Mouse (Mus musculus): ENCODE measurements at regions not wholly inside any gene's neighbourhood (a gene's known extent, or its start where the extent isn't known, plus 50 kb on each side); places are given as distances from the start of the nearest gene placed in this dataset.

GRCm38 (mm10) chr3:143034588-143034987, 152.8 kb upstream of the Pkn2 start:
- Histone ChIP-seq H3K27me3 (ENCODE audit: control insufficient read depth, insufficient read depth, low read length) (no peaks in the 10 kb centered on the region), H3K4me1 (ENCODE audit: control insufficient read depth in 2 of 2, insufficient read depth in 2 of 2, low read length in 2 of 2) (no peaks in the 10 kb centered on the region), H3K4me2 (ENCODE audit: low read length) (no peak overlapping the region), H3K27ac (replicated peaks in 1 of 2; ENCODE audit: control insufficient read depth in 1 of 2, insufficient read depth in 1 of 2, low read depth in 2 of 2, low read length in 2 of 2) (no peak overlapping the region), H3K9me3 (ENCODE audit: control insufficient read depth, low read length) (no peaks in the 10 kb centered on the region), H3K9ac (ENCODE audit: low read length) (no peak overlapping the region), H3K36me3 (ENCODE audit: control insufficient read depth, insufficient read depth, low read length) (no peaks in the 10 kb centered on the region), H3K4me3 (ENCODE audit: control insufficient read depth in 1 of 2, insufficient read depth in 1 of 2, low read depth in 1 of 2, low read length in 2 of 2) (no peak overlapping the region)
- no peak for ATAC-seq (ENCODE audit: insufficient number of reproducible peaks, insufficient read depth, low FRiP score, low read depth)
- 85% methylated on average over 9 of the region's 9 CpGs for WGBS

- H3K9me3 ChIP-seq (ENCODE audit: control insufficient read depth, low read length) = no peaks in the 10 kb centered on the region
- no peak overlapping the region for H3K27ac ChIP-seq (replicated peaks in 1 of 2; ENCODE audit: control insufficient read depth in 1 of 2, insufficient read depth in 1 of 2, low read depth in 2 of 2, low read length in 2 of 2)
- H3K27me3 ChIP-seq (ENCODE audit: control insufficient read depth, insufficient read depth, low read length) = no peaks in the 10 kb centered on the region
- no peak overlapping the region for H3K9ac ChIP-seq (ENCODE audit: low read length)
- no peaks in the 10 kb centered on the region for H3K36me3 ChIP-seq (ENCODE audit: control insufficient read depth, insufficient read depth, low read length)
- no peak for ATAC-seq (ENCODE audit: insufficient number of reproducible peaks, insufficient read depth, low FRiP score, low read depth)
- H3K4me1 ChIP-seq (ENCODE audit: control insufficient read depth in 2 of 2, insufficient read depth in 2 of 2, low read length in 2 of 2) = no peaks in the 10 kb centered on the region; a peak in 1 of 4 replicates
- 69% methylated on average over 4 of the region's 4 CpGs for WGBS
- no peak overlapping the region for H3K4me2 ChIP-seq (ENCODE audit: low read length)
- no peak overlapping the region for H3K4me3 ChIP-seq (ENCODE audit: control insufficient read depth in 1 of 2, insufficient read depth in 1 of 2, low read depth in 1 of 2, low read length in 2 of 2)
Measured at GRCm38 (mm10) chr3:143022486-143022885, 140.7 kb upstream of the Pkn2 start.

- no peak overlapping the region for H3K4me3 ChIP-seq (ENCODE audit: control insufficient read depth in 1 of 2, insufficient read depth in 1 of 2, low read depth in 1 of 2, low read length in 2 of 2)
- H3K9me3 ChIP-seq (ENCODE audit: control insufficient read depth, low read length) = no peaks in the 10 kb centered on the region
- no peak overlapping the region for H3K4me2 ChIP-seq (ENCODE audit: low read length)
- WGBS = 74% methylated on average over 11 of the region's 11 CpGs
- H3K9ac ChIP-seq (ENCODE audit: low read length) = no peak overlapping the region
- H3K27ac ChIP-seq (replicated peaks in 1 of 2; ENCODE audit: control insufficient read depth in 1 of 2, insufficient read depth in 1 of 2, low read depth in 2 of 2, low read length in 2 of 2) = no peak overlapping the region
- no peaks in the 10 kb centered on the region for H3K36me3 ChIP-seq (ENCODE audit: control insufficient read depth, insufficient read depth, low read length)
- no peaks in the 10 kb centered on the region; a peak in 1 of 4 replicates for H3K4me1 ChIP-seq (ENCODE audit: control insufficient read depth in 2 of 2, insufficient read depth in 2 of 2, low read length in 2 of 2)
- H3K27me3 ChIP-seq (ENCODE audit: control insufficient read depth, insufficient read depth, low read length) = no peaks in the 10 kb centered on the region
- ATAC-seq (ENCODE audit: insufficient number of reproducible peaks, insufficient read depth, low FRiP score, low read depth) = no peak
Measured at GRCm38 (mm10) chr3:143021159-143021871, 139.5 kb upstream of the Pkn2 start.

- ATAC-seq (ENCODE audit: insufficient number of reproducible peaks, insufficient read depth, low FRiP score, low read depth) = no peak
- Histone ChIP-seq H3K4me1 (ENCODE audit: control insufficient read depth in 2 of 2, insufficient read depth in 2 of 2, low read length in 2 of 2) (no peaks in the 10 kb centered on the region; a peak in 1 of 4 replicates), H3K36me3 (ENCODE audit: control insufficient read depth, insufficient read depth, low read length) (no peaks in the 10 kb centered on the region), H3K9me3 (ENCODE audit: control insufficient read depth, low read length) (no peaks in the 10 kb centered on the region), H3K4me2 (ENCODE audit: low read length) (no peak overlapping the region), H3K27me3 (ENCODE audit: control insufficient read depth, insufficient read depth, low read length) (no peaks in the 10 kb centered on the region), H3K27ac (replicated peaks in 1 of 2; ENCODE audit: control insufficient read depth in 1 of 2, insufficient read depth in 1 of 2, low read depth in 2 of 2, low read length in 2 of 2) (no peak overlapping the region), H3K4me3 (ENCODE audit: control insufficient read depth in 1 of 2, insufficient read depth in 1 of 2, low read depth in 1 of 2, low read length in 2 of 2) (no peak overlapping the region), H3K9ac (ENCODE audit: low read length) (no peak overlapping the region)
- WGBS = 81% methylated on average over 4 of the region's 4 CpGs
Measured at GRCm38 (mm10) chr3:143017480-143017879, 135.7 kb upstream of the Pkn2 start.

- WGBS = 83% methylated on average over 5 of the region's 5 CpGs
Measured at GRCm38 (mm10) chr3:143016758-143017157, 135.0 kb upstream of the Pkn2 start.

GRCm38 (mm10) chr3:143014421-143014820, 132.6 kb upstream of the Pkn2 start:
- Histone ChIP-seq H3K4me2 (ENCODE audit: low read length) (no peak overlapping the region), H3K9me3 (ENCODE audit: control insufficient read depth, low read length) (no peaks in the 10 kb centered on the region), H3K36me3 (ENCODE audit: control insufficient read depth, insufficient read depth, low read length) (no peaks in the 10 kb centered on the region), H3K4me3 (ENCODE audit: control insufficient read depth in 1 of 2, insufficient read depth in 1 of 2, low read depth in 1 of 2, low read length in 2 of 2) (no peak overlapping the region), H3K27ac (replicated peaks in 1 of 2; ENCODE audit: control insufficient read depth in 1 of 2, insufficient read depth in 1 of 2, low read depth in 2 of 2, low read length in 2 of 2) (no peak overlapping the region), H3K27me3 (ENCODE audit: control insufficient read depth, insufficient read depth, low read length) (no peaks in the 10 kb centered on the region), H3K4me1 (ENCODE audit: control insufficient read depth in 2 of 2, insufficient read depth in 2 of 2, low read length in 2 of 2) (no peaks in the 10 kb centered on the region), H3K9ac (ENCODE audit: low read length) (no peak overlapping the region)
- ATAC-seq (ENCODE audit: insufficient number of reproducible peaks, insufficient read depth, low FRiP score, low read depth) = no peak
- WGBS = 75% methylated on average over 4 of the region's 4 CpGs

More at GRCm38 (mm10) chr3:143016758-143017157, 135.0 kb upstream of the Pkn2 start:
- no peaks in the 10 kb centered on the region; a peak in 1 of 4 replicates for H3K4me1 ChIP-seq (ENCODE audit: control insufficient read depth in 2 of 2, insufficient read depth in 2 of 2, low read length in 2 of 2)
- H3K9me3 ChIP-seq (ENCODE audit: control insufficient read depth, low read length) = no peaks in the 10 kb centered on the region
- no peaks in the 10 kb centered on the region for H3K36me3 ChIP-seq (ENCODE audit: control insufficient read depth, insufficient read depth, low read length)
- no peak overlapping the region for H3K4me2 ChIP-seq (ENCODE audit: low read length)
- no peak overlapping the region for H3K27ac ChIP-seq (replicated peaks in 1 of 2; ENCODE audit: control insufficient read depth in 1 of 2, insufficient read depth in 1 of 2, low read depth in 2 of 2, low read length in 2 of 2)
- ATAC-seq (ENCODE audit: insufficient number of reproducible peaks, insufficient read depth, low FRiP score, low read depth) = no peak
- no peaks in the 10 kb centered on the region for H3K27me3 ChIP-seq (ENCODE audit: control insufficient read depth, insufficient read depth, low read length)
- H3K4me3 ChIP-seq (ENCODE audit: control insufficient read depth in 1 of 2, insufficient read depth in 1 of 2, low read depth in 1 of 2, low read length in 2 of 2) = no peak overlapping the region
- H3K9ac ChIP-seq (ENCODE audit: low read length) = no peak overlapping the region

- Histone ChIP-seq H3K4me1 (ENCODE audit: control insufficient read depth in 2 of 2, insufficient read depth in 2 of 2, low read length in 2 of 2) (no peaks in the 10 kb centered on the region), H3K27ac (replicated peaks in 1 of 2; ENCODE audit: control insufficient read depth in 1 of 2, insufficient read depth in 1 of 2, low read depth in 2 of 2, low read length in 2 of 2) (no peak overlapping the region), H3K36me3 (ENCODE audit: control insufficient read depth, insufficient read depth, low read length) (no peaks in the 10 kb centered on the region), H3K9me3 (ENCODE audit: control insufficient read depth, low read length) (no peaks in the 10 kb centered on the region), H3K9ac (ENCODE audit: low read length) (no peak overlapping the region), H3K4me2 (ENCODE audit: low read length) (no peak overlapping the region), H3K27me3 (ENCODE audit: control insufficient read depth, insufficient read depth, low read length) (no peaks in the 10 kb centered on the region), H3K4me3 (ENCODE audit: control insufficient read depth in 1 of 2, insufficient read depth in 1 of 2, low read depth in 1 of 2, low read length in 2 of 2) (no peak overlapping the region)
- no peak for ATAC-seq (ENCODE audit: insufficient number of reproducible peaks, insufficient read depth, low FRiP score, low read depth)
- WGBS = 80% methylated on average over 3 of the region's 3 CpGs
Measured at GRCm38 (mm10) chr3:143007047-143007446, 125.2 kb upstream of the Pkn2 start.

- no peaks in the 10 kb centered on the region for H3K4me1 ChIP-seq (ENCODE audit: control insufficient read depth in 2 of 2, insufficient read depth in 2 of 2, low read length in 2 of 2)
- no peak overlapping the region for H3K27ac ChIP-seq (replicated peaks in 1 of 2; ENCODE audit: control insufficient read depth in 1 of 2, insufficient read depth in 1 of 2, low read depth in 2 of 2, low read length in 2 of 2)
- no peaks in the 10 kb centered on the region for H3K36me3 ChIP-seq (ENCODE audit: control insufficient read depth, insufficient read depth, low read length)
- no peak for ATAC-seq (ENCODE audit: insufficient number of reproducible peaks, insufficient read depth, low FRiP score, low read depth)
- H3K4me3 ChIP-seq (ENCODE audit: control insufficient read depth in 1 of 2, insufficient read depth in 1 of 2, low read depth in 1 of 2, low read length in 2 of 2) = no peak overlapping the region
- no peak overlapping the region for H3K9ac ChIP-seq (ENCODE audit: low read length)
- H3K9me3 ChIP-seq (ENCODE audit: control insufficient read depth, low read length) = no peaks in the 10 kb centered on the region
- H3K27me3 ChIP-seq (ENCODE audit: control insufficient read depth, insufficient read depth, low read length) = no peaks in the 10 kb centered on the region
- WGBS = 42% methylated on average over 5 of the region's 5 CpGs
- H3K4me2 ChIP-seq (ENCODE audit: low read length) = no peak overlapping the region
Measured at GRCm38 (mm10) chr3:143001952-143002351, 120.1 kb upstream of the Pkn2 start.

All from heart, embryonic 14.5 days (tissue).